Mouse (Mus musculus) megakaryocyte, embryonic 14.5 days (primary cell): ENCODE data around the gene Loxl3. TPM values are rescaled to one million over a fixed set of nuclear protein-coding genes. Genes with fewer than 3 reads are reported as not detected.

ENCODE experiments used
- H3K27me3 ChIP-seq: replicated peaks from 2 replicates; pipeline ENCODE3; 2012; ENCODE audit warnings: inconsistent platforms
- H3K36me3 ChIP-seq: replicated peaks from 2 replicates; pipeline ENCODE3; 2012; ENCODE audit warnings: low read length, inconsistent platforms, mixed read lengths
- H3K4me1 ChIP-seq: 2 replicates; pipeline ENCODE4 v1.6.1; 2012; ENCODE audit warnings: inconsistent platforms
- H3K4me3 ChIP-seq: replicated peaks from 2 replicates; pipeline ENCODE3; 2012; ENCODE audit warnings: moderate library complexity, mild to moderate bottlenecking, inconsistent platforms
- H3K9me3 ChIP-seq: 2 replicates; pipeline ENCODE4 v1.6.1; 2012; ENCODE audit warnings: inconsistent platforms
- FLI1 ChIP-seq: IDR thresholded peaks from 2 replicates; pipeline ENCODE4 v1.6.1; 2012; ENCODE audit warnings: low read length, inconsistent platforms, mixed read lengths
- GATA1 ChIP-seq: IDR thresholded peaks from 3 replicates; pipeline ENCODE4 v1.6.1; 2012; ENCODE audit warnings: mixed read lengths, low read length, inconsistent platforms, borderline replicate concordance
- polyA plus RNA-seq: library from polyadenylated mRNA; stranded (reverse); fragments of >175 nt; gene quantifications from 2 replicates; pipeline ENCODE4 v1.2.3, GENCODE M21; 2012; ENCODE audit warnings: low replicate concordance; ENCODE audit not compliant: insufficient read depth

Gene Loxl3
- polyA plus RNA-seq, 1 experiment, result 4.2 TPM

- H3K4me3 ChIP-seq, result peak overlapping the region; percentile 71
- H3K9me3 ChIP-seq, result peaks cover 13% of the 10 kb centered on the region
- TF ChIP-seq FLI1 (no peak), GATA1 (no peak)
- peaks cover 93% of the 10 kb centered on the region for H3K4me1 ChIP-seq
- H3K36me3 ChIP-seq, result peaks cover 37% of the 10 kb centered on the region
- H3K27me3 ChIP-seq, result no peaks in the 10 kb centered on the region
Measured at GRCm38 (mm10) chr6:83015749-83016148, 18.2 kb upstream of the Loxl3 start.

- H3K36me3 ChIP-seq, result peaks cover 34% of the 10 kb centered on the region
- no peaks in the 10 kb centered on the region for H3K27me3 ChIP-seq
- peaks cover 13% of the 10 kb centered on the region for H3K9me3 ChIP-seq
- peaks cover 93% of the 10 kb centered on the region for H3K4me1 ChIP-seq
- no peak overlapping the region for H3K4me3 ChIP-seq
- TF ChIP-seq FLI1 (no peak), GATA1 (no peak)
Measured at GRCm38 (mm10) chr6:83017190-83017589, 16.8 kb upstream of the Loxl3 start.

- Histone ChIP-seq H3K36me3 (peaks cover 34% of the 10 kb centered on the region), H3K4me1 (peaks cover 93% of the 10 kb centered on the region), H3K9me3 (peaks cover 13% of the 10 kb centered on the region), H3K27me3 (no peaks in the 10 kb centered on the region), H3K4me3 (no peak overlapping the region)
- TF ChIP-seq GATA1 (no peak), FLI1 (no peak)
Measured at GRCm38 (mm10) chr6:83019044-83019443, 14.9 kb upstream of the Loxl3 start.

GRCm38 (mm10) chr6:83020121-83020520 is 13.9 kb upstream of the Loxl3 start:
- H3K4me1 ChIP-seq, result peaks cover 93% of the 10 kb centered on the region
- H3K9me3 ChIP-seq, result peaks cover 13% of the 10 kb centered on the region

GRCm38 (mm10) chr6:83020836-83021593 is 13.0 kb upstream of the Loxl3 start:
- H3K4me3 ChIP-seq, result peak overlapping the region; percentile 70
- no peaks in the 10 kb centered on the region for H3K27me3 ChIP-seq
- peaks cover 13% of the 10 kb centered on the region for H3K9me3 ChIP-seq
- TF ChIP-seq FLI1, result no peak
- no peak for TF ChIP-seq GATA1
- H3K36me3 ChIP-seq, result peaks cover 31% of the 10 kb centered on the region
- H3K4me1 ChIP-seq, result peaks cover 91% of the 10 kb centered on the region

More at GRCm38 (mm10) chr6:83020121-83020520, 13.9 kb upstream of the Loxl3 start:
- no peaks in the 10 kb centered on the region for H3K27me3 ChIP-seq
- H3K36me3 ChIP-seq, result peaks cover 34% of the 10 kb centered on the region
- peak overlapping the region; percentile 53 for H3K4me3 ChIP-seq
- no peak for TF ChIP-seq FLI1
- TF ChIP-seq GATA1, result peak; percentile 46; the same call in 1 of the 3 replicates

GRCm38 (mm10) chr6:83023008-83023407 is 11.0 kb upstream of the Loxl3 start:
- Histone ChIP-seq H3K27me3 (no peaks in the 10 kb centered on the region), H3K36me3 (peaks cover 18% of the 10 kb centered on the region), H3K4me3 (no peak overlapping the region), H3K9me3 (peaks cover 7% of the 10 kb centered on the region), H3K4me1 (peaks cover 95% of the 10 kb centered on the region)
- TF ChIP-seq FLI1 (no peak), GATA1 (no peak)

- H3K9me3 ChIP-seq, result no peaks in the 10 kb centered on the region
- H3K4me1 ChIP-seq, result peaks cover 96% of the 10 kb centered on the region
- H3K36me3 ChIP-seq, result peaks cover 14% of the 10 kb centered on the region
- TF ChIP-seq GATA1 (no peak), FLI1 (no peak)
- H3K4me3 ChIP-seq, result peak overlapping the region; percentile 38
- H3K27me3 ChIP-seq, result no peaks in the 10 kb centered on the region
Measured at GRCm38 (mm10) chr6:83023786-83024185, 10.2 kb upstream of the Loxl3 start.

- Histone ChIP-seq H3K4me1 (peaks cover 97% of the 10 kb centered on the region), H3K27me3 (no peaks in the 10 kb centered on the region), H3K36me3 (peaks cover 16% of the 10 kb centered on the region), H3K4me3 (peak overlapping the region; percentile 38), H3K9me3 (no peaks in the 10 kb centered on the region)
- no peak for TF ChIP-seq FLI1
Measured at GRCm38 (mm10) chr6:83024421-83024820, 9.6 kb upstream of the Loxl3 start.

- no peaks in the 10 kb centered on the region for H3K9me3 ChIP-seq
- H3K36me3 ChIP-seq, result peaks cover 20% of the 10 kb centered on the region
- TF ChIP-seq GATA1 (no peak), FLI1 (no peak)
- peak overlapping the region; percentile 14 for H3K4me3 ChIP-seq
- peaks cover 97% of the 10 kb centered on the region for H3K4me1 ChIP-seq
- H3K27me3 ChIP-seq, result no peaks in the 10 kb centered on the region
Measured at GRCm38 (mm10) chr6:83025221-83025620, 8.8 kb upstream of the Loxl3 start.

GRCm38 (mm10) chr6:83027293-83027692 is 6.7 kb upstream of the Loxl3 start:
- no peaks in the 10 kb centered on the region for H3K27me3 ChIP-seq
- H3K4me1 ChIP-seq, result peaks cover 97% of the 10 kb centered on the region
- no peaks in the 10 kb centered on the region for H3K9me3 ChIP-seq
- H3K4me3 ChIP-seq, result peak overlapping the region; percentile 83
- H3K36me3 ChIP-seq, result peaks cover 41% of the 10 kb centered on the region
- TF ChIP-seq FLI1 (no peak), GATA1 (no peak)

- Histone ChIP-seq H3K9me3 (no peaks in the 10 kb centered on the region), H3K4me1 (peaks cover 95% of the 10 kb centered on the region), H3K36me3 (peaks cover 45% of the 10 kb centered on the region), H3K27me3 (no peaks in the 10 kb centered on the region), H3K4me3 (peak overlapping the region; percentile 83)
- TF ChIP-seq GATA1 (no peak), FLI1 (no peak)
Measured at GRCm38 (mm10) chr6:83027706-83028105, 6.3 kb upstream of the Loxl3 start.
